Mouse (Mus musculus) myocyte (in vitro differentiated cells): ENCODE measurements around the gene Hba-a2.

Source experiments
- POLR2A ChIP-seq: IDR thresholded peaks from one replicate; pipeline ENCODE4 v1.6.1; 2011; ENCODE audit warnings: low read depth, mild to moderate bottlenecking, control low read depth, moderate library complexity; ENCODE audit not compliant: insufficient read length
- TCF12 ChIP-seq: IDR thresholded peaks from one replicate; pipeline ENCODE4 v1.6.1; 2011; ENCODE audit warnings: mild to moderate bottlenecking, control low read depth; ENCODE audit not compliant: poor library complexity, insufficient read depth, severe bottlenecking

GRCm38 (mm10) chr11:32342770-32343191, 46.5 kb downstream of the Hba-a2 start:
- no peak for TF ChIP-seq POLR2A
- no peak for TF ChIP-seq TCF12
